Mouse (Mus musculus): ENCODE results near the gene Spink4. TPM values are rescaled to one million over a fixed set of nuclear protein-coding genes. Genes with fewer than 3 reads are reported as not detected.

Spink4 gene
- polyA plus RNA-seq, 2 experiments = 0.58 to 1.3 TPM

DNA sequence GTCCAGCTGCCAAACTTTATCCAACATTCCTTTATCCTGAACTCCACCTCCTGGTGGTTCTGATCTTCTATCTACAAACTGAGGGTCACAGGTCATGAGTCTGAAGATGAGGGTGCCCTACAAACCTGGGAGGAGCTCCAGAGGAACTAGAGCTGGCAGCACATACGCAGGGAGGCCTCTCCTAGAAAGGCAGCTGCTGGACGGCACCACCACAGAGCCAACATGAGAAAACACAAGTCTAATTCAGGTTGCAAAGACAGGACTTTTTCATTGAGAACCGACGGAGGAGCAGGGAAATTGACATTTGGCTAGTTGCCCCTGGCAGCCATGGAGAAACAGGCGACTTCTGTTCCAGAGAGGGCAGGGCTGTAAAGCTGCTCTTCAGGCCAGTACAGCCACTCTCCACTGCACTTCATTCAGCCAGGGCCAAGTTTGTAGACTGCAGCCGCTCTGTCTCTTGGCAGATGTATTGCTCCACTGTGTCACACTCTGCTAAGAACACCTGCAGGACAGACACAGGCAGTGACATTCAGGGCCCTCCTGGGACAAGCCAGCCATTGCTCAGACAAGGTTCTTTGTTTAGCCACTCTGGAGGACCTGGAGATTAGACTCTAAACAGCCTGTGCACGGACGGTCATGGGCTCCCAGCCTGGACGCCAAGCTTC, 16.5 kb downstream of the Spink4 start:
- no peaks in the 10 kb centered on the region; the same call in 1 of the 2 replicates for H3K9me3 ChIP-seq (ENCODE audit: control insufficient read depth, low read length)
- H3K9ac ChIP-seq (replicated peaks) = no peak overlapping the region
- no peak overlapping the region for H3K27ac ChIP-seq
- ATAC-seq (ENCODE audit: insufficient read depth) (no peak), DNase-seq (ENCODE audit: low read depth in 3 of 3, low spot score in 3 of 3) (no peak)
- no peak overlapping the region for H3K4me3 ChIP-seq (ENCODE audit: insufficient read depth in 1 of 2, low read depth in 2 of 2, low read length in 2 of 2)
- no peaks in the 10 kb centered on the region for H3K27me3 ChIP-seq (ENCODE audit: control insufficient read depth, insufficient read depth, low read length)
- WGBS (ENCODE audit: insufficient replicate concordance) = 73% methylated on average over 9 of the region's 9 CpGs
- peaks cover 49% of the 10 kb centered on the region for H3K36me3 ChIP-seq (replicated peaks; ENCODE audit: control insufficient read depth, insufficient read depth, low read depth)
- no peak for TF ChIP-seq CTCF (IDR thresholded peaks at IDR 0.05; ENCODE audit: low read depth)
- peaks cover 0 to 10% of the 10 kb centered on the region in 2 experiments for H3K4me1 ChIP-seq (replicated peaks; ENCODE audit: control insufficient read depth in 2 of 2, insufficient read depth in 2 of 2, low read length in 1 of 2)
- no peak overlapping the region for H3K4me2 ChIP-seq (ENCODE audit: low read depth)

DNA sequence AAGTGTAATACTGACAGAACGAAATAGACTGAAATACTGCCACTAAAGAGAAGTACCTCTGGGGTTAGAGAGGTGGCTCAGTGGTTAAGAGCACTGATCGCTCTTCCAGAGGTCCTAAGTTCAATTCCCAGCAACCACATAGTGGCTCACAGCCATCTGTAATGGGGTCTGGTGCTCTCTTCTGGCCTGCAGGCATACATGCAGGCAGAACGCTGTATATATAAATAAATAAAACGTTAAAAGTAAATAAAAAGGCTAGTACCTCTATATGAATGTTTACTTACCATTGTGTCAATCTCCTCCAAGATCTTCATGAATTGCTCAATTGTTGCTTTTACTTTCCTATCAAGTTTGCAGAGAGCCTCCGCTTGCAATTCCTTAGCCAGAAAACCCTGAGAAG, 18.9 kb downstream of the Spink4 start:
- Histone ChIP-seq H3K4me1 (replicated peaks; ENCODE audit: control insufficient read depth in 2 of 2, insufficient read depth in 2 of 2, low read length in 1 of 2) (peaks cover 6 to 23% of the 10 kb centered on the region in 2 experiments), H3K27ac (no peak overlapping the region), H3K9ac (replicated peaks) (no peak overlapping the region), H3K4me2 (ENCODE audit: low read depth) (no peak overlapping the region), H3K4me3 (ENCODE audit: insufficient read depth in 1 of 2, low read depth in 2 of 2, low read length in 2 of 2) (no peak overlapping the region), H3K9me3 (ENCODE audit: control insufficient read depth, low read length) (no peaks in the 10 kb centered on the region; the same call in 1 of the 2 replicates), H3K27me3 (ENCODE audit: control insufficient read depth, insufficient read depth, low read length) (no peaks in the 10 kb centered on the region), H3K36me3 (replicated peaks; ENCODE audit: control insufficient read depth, insufficient read depth, low read depth) (peaks cover 73% of the 10 kb centered on the region)
- WGBS (ENCODE audit: insufficient replicate concordance) = 82% methylated on average over 5 of the region's 5 CpGs
- ATAC-seq (ENCODE audit: insufficient read depth) = no peak
- TF ChIP-seq CTCF (IDR thresholded peaks at IDR 0.05; ENCODE audit: low read depth) = no peak
- no peak for TF ChIP-seq EP300 (IDR thresholded peaks at IDR 0.05; ENCODE audit: low read depth)
- DNase-seq (ENCODE audit: low read depth in 3 of 3, low spot score in 3 of 3) = no peak

DNA sequence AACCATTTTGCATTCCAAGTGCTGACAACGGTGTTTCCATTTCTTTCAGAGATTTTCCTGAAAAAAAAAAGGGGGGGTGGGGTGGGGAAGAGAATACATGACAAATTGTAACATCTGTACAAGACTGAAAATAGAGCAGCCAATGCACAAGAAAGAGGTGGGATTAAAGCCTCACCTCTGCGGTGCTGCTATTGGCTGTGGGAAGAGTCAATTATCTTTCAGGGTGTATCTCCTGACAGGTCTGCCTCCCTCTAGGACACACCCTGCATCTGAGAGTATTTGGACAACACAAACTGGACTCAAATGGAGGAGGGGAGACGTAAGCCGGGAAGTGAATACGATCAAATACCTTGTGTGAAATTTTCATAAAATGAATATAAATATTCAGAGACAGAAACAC, 23.8 kb downstream of the Spink4 start:
- no peak overlapping the region for H3K27ac ChIP-seq
- H3K9ac ChIP-seq (replicated peaks) = no peak overlapping the region
- no peak overlapping the region for H3K4me2 ChIP-seq (ENCODE audit: low read depth)
- no peaks in the 10 kb centered on the region; the same call in 1 of the 2 replicates for H3K9me3 ChIP-seq (ENCODE audit: control insufficient read depth, low read length)
- peaks cover 53% of the 10 kb centered on the region for H3K36me3 ChIP-seq (replicated peaks; ENCODE audit: control insufficient read depth, insufficient read depth, low read depth)
- H3K4me1 ChIP-seq (replicated peaks; ENCODE audit: control insufficient read depth in 2 of 2, insufficient read depth in 2 of 2, low read length in 1 of 2) = peaks cover 16 to 27% of the 10 kb centered on the region in 2 experiments
- peak in 2 of 3 experiments; percentile 40 to 55 for DNase-seq (ENCODE audit: low read depth in 3 of 3, low spot score in 3 of 3)
- no peak for ATAC-seq (ENCODE audit: insufficient read depth)
- 89% methylated on average over 5 of the region's 5 CpGs for WGBS (ENCODE audit: insufficient replicate concordance)
- no peak overlapping the region for H3K4me3 ChIP-seq (ENCODE audit: insufficient read depth in 1 of 2, low read depth in 2 of 2, low read length in 2 of 2)
- TF ChIP-seq EP300 (IDR thresholded peaks at IDR 0.05; ENCODE audit: low read depth) (no peak), CTCF (IDR thresholded peaks at IDR 0.05; ENCODE audit: low read depth) (no peak)
- no peaks in the 10 kb centered on the region for H3K27me3 ChIP-seq (ENCODE audit: control insufficient read depth, insufficient read depth, low read length)

DNA sequence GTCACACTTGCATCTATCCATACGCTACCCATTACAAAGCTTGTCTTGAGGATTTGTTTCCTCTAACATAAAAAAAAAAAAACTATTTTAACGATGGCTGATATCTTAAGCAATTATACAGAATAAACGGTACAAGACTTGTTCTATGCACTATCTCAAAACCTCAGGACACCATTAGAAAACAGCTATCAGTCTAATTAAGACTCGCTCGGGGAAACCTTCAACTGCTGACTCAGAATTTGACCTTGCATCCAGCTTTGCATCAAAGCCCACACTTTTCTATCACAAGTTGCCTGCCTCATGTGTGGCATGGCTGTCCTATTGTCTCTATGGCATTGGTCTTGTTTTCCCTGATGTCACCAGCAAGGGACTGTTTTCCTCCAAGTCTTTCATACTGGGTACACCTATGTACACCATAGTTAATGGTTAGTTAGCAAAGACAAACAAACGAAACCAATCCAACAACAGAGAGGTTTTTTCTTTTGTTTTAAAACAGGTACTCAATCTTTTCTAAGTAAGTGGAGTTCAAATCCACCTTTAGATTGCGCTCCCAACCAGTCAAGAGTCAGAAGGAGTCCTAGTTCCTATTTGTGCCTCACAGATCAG, 26.8 kb downstream of the Spink4 start:
- Histone ChIP-seq H3K27me3 (ENCODE audit: control insufficient read depth, insufficient read depth, low read length) (no peaks in the 10 kb centered on the region), H3K4me1 (replicated peaks; ENCODE audit: control insufficient read depth in 2 of 2, insufficient read depth in 2 of 2, low read length in 1 of 2) (peaks cover 25 to 34% of the 10 kb centered on the region in 2 experiments), H3K36me3 (replicated peaks; ENCODE audit: control insufficient read depth, insufficient read depth, low read depth) (peaks cover 25% of the 10 kb centered on the region), H3K9ac (replicated peaks) (peak overlapping the region; percentile 97), H3K9me3 (ENCODE audit: control insufficient read depth, low read length) (no peaks in the 10 kb centered on the region), H3K4me3 (ENCODE audit: insufficient read depth in 1 of 2, low read depth in 2 of 2, low read length in 2 of 2) (peak overlapping the region; percentile 97 to 98), H3K4me2 (ENCODE audit: low read depth) (peak overlapping the region; percentile 71), H3K27ac (peak overlapping the region; percentile 87; the same call in 1 of the 2 replicates)
- WGBS (ENCODE audit: insufficient replicate concordance) = 38% methylated on average over 7 of the region's 7 CpGs
- ATAC-seq (ENCODE audit: insufficient read depth) = no peak
- no peak for DNase-seq (ENCODE audit: low read depth in 3 of 3, low spot score in 3 of 3)
- TF ChIP-seq CTCF (IDR thresholded peaks at IDR 0.05; ENCODE audit: low read depth) (no peak), EP300 (IDR thresholded peaks at IDR 0.05; ENCODE audit: low read depth) (no peak)

DNA sequence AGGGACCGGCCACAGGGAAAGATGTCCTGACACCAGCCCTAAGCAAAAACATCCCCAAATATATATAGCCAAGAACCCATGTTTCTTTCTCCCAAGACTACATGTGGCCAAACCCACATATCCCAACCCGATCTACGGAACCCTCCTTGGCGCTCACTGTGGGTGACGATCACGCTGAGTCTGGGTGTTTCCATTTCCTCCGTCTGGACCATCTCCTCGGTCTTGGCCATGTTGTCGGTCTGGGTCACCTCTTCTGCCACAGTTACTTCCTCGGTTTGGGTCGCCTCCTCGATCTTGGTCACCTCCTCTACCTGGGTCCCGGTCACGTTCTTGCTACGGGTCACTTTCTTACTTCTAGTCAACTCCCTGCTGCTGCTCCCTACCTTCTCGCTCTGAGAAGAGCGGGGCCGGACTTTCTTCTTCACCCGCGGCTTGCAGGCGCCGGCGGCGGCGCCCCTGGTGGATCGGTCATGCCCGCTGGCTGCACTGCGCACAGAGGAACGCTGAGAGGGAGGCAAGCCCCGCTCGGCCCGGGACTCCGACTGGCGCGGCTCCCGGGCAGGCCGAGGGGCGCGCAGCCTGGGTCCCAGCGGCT, 27.8 kb downstream of the Spink4 start:
- peak; percentile 53; the same call in 1 of the 2 replicates for ATAC-seq (ENCODE audit: insufficient read depth)
- peaks cover 20% of the 10 kb centered on the region for H3K36me3 ChIP-seq (replicated peaks; ENCODE audit: control insufficient read depth, insufficient read depth, low read depth)

More for the DNA sequence above, 27.8 kb downstream of the Spink4 start:
- WGBS (ENCODE audit: insufficient replicate concordance) = under 1% methylated on average over 39 of the region's 40 CpGs
- peaks cover 19 to 24% of the 10 kb centered on the region in 2 experiments for H3K4me1 ChIP-seq (replicated peaks; ENCODE audit: control insufficient read depth in 2 of 2, insufficient read depth in 2 of 2, low read length in 1 of 2)
- H3K9me3 ChIP-seq (ENCODE audit: control insufficient read depth, low read length) = no peaks in the 10 kb centered on the region
- peak overlapping the region; percentile 97 to 98 for H3K4me3 ChIP-seq (ENCODE audit: insufficient read depth in 1 of 2, low read depth in 2 of 2, low read length in 2 of 2)
- peak overlapping the region; percentile 97 for H3K9ac ChIP-seq (replicated peaks)
- H3K27ac ChIP-seq = peak overlapping the region; percentile 87
- no peaks in the 10 kb centered on the region for H3K27me3 ChIP-seq (ENCODE audit: control insufficient read depth, insufficient read depth, low read length)
- peak overlapping the region; percentile 71 for H3K4me2 ChIP-seq (ENCODE audit: low read depth)
- DNase-seq (ENCODE audit: low read depth in 3 of 3, low spot score in 3 of 3) = peak; percentile 25 to 35 (median 33)
- TF ChIP-seq EP300 (IDR thresholded peaks at IDR 0.05; ENCODE audit: low read depth) (no peak), CTCF (IDR thresholded peaks at IDR 0.05; ENCODE audit: low read depth) (0 out of 2 replicates have a peak, but pooled peaks have one; percentile 25)
